ENCODE assay signal across 13 mouse cellular contexts in genomic region chr13:112361575-112361974, GRCm38 (mm10).
"Had no signal": no experiment of that assay in that cellular context is flagged by ENCODE, and none has a peak within 500 bp of the region (broad histone marks: within the 10 kb centered on the region; RNA-seq: fewer than 3 reads in every experiment).

No protein-coding gene starts in this region.

- H3K9ac ChIP-seq: liver, embryonic 13.5 days; midbrain, embryonic 12.5 days; midbrain, embryonic 15.5 days; stomach, embryonic 15.5 days had no signal

- H3K4me1 ChIP-seq: liver, embryonic 13.5 days; midbrain, embryonic 12.5 days; midbrain, embryonic 15.5 days; stomach, embryonic 15.5 days had no signal

- H3K9me3 ChIP-seq: liver, embryonic 13.5 days; midbrain, embryonic 12.5 days; midbrain, embryonic 15.5 days; stomach, embryonic 15.5 days had no signal

- H3K27ac ChIP-seq: kidney, postnatal 0 days; layer of hippocampus, adult 2 months; liver, embryonic 13.5 days; midbrain, embryonic 12.5 days; midbrain, embryonic 15.5 days; stomach, embryonic 15.5 days had no signal

- H3K4me3 ChIP-seq: layer of hippocampus, adult 2 months; liver, embryonic 13.5 days; midbrain, embryonic 12.5 days; midbrain, embryonic 15.5 days; stomach, embryonic 15.5 days had no signal

- H3K4me2 ChIP-seq: liver, embryonic 13.5 days; midbrain, embryonic 12.5 days; midbrain, embryonic 15.5 days; stomach, embryonic 15.5 days had no signal

- H3K27me3 ChIP-seq: liver, embryonic 13.5 days; midbrain, embryonic 12.5 days; midbrain, embryonic 15.5 days; stomach, embryonic 15.5 days had no signal

- DNase-seq: kidney, adult 2 months; kidney, postnatal 25 days; layer of hippocampus, adult 9-11 months; liver, embryonic 13.5 days; lung, adult 2 months; lung, postnatal 14 days; thymus, postnatal 4 days had no signal

- ATAC-seq: intestine, postnatal 0 days; midbrain, embryonic 15.5 days had no signal

- H3K36me3 ChIP-seq: liver, embryonic 13.5 days; midbrain, embryonic 12.5 days; midbrain, embryonic 15.5 days; stomach, embryonic 15.5 days had no signal
